Mouse (Mus musculus): ENCODE results near the gene Gm42669.

Gm42669 gene

GRCm38 (mm10) chr5:107507321-107507720 lies at the start of gene Gm42669:
TSS of gene Gm42669 (plus strand) at chr5:107507621.
- DNase-seq (ENCODE audit: low spot score in 2 of 2): no peak

GRCm38 (mm10) chr5:107462147-107463076 lies 45.0 kb upstream of the Gm42669 start:
- DNase-seq (ENCODE audit: low spot score in 2 of 2): no peak

GRCm38 (mm10) chr5:107466501-107466900 lies 40.9 kb upstream of the Gm42669 start:
- DNase-seq (ENCODE audit: low spot score in 2 of 2): no peak

- no peak for DNase-seq (ENCODE audit: low spot score in 2 of 2)
Measured at GRCm38 (mm10) chr5:107467098-107467497, 40.3 kb upstream of the Gm42669 start.

DNA sequence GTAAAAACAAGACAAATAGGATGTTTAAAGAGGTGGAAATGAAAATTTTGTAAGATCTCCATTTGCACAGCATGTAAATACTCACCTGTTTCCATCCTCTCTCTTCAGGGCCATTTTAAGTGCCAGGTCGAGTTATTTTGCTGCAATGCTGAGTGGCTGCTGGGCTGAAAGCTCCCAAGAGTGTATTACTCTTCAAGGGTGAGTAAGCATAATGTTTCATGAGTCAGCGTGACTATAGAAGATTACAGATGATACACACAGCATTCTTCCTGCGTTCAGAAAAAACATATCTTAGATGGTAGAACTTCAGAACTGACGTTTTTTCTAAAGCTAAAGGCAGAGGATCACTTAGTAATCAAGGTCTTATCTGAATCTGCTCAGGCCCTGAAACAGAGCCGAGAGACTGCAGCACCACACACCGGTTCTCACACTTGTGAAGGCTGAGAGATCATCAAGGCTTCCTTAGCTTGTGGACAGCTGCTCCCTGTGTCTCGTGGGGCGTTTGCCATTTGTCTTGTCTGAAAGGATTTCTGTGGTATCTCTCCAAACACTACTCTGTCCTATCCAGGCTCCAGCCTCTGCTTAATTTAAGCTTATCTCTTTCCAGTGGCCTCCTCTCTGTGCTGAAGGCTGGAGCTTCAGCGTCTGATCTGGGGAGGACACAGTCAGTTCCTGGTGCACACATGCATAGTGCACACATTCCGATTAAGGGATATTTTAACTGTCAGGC lies 36.7 kb upstream of the Gm42669 start:
- DNase-seq (ENCODE audit: low spot score in 2 of 2): no peak

- no peak for DNase-seq (ENCODE audit: low spot score in 2 of 2)
Measured at GRCm38 (mm10) chr5:107480194-107480593, 27.2 kb upstream of the Gm42669 start.

DNA sequence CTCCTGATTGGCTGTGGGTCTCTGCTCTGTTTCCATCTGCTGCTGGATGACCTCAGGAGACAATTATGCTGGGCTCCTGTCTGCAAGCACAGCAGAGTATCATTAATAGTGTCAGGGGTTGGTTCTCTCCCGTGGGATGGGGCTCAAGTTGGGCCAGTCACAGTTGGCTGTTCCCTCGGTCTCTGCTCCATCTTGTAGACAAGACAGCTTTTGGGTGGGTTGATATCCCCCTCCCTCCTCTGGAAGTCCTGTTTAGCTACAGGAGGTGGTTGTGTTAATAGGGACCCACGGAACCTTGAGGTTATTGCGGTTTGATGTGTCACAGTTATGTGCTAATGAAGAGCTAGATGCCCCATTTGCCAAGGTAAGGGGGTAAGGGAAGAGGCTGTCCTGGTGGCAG lies 18.4 kb upstream of the Gm42669 start:
- DNase-seq (ENCODE audit: low spot score in 2 of 2): no peak

DNA sequence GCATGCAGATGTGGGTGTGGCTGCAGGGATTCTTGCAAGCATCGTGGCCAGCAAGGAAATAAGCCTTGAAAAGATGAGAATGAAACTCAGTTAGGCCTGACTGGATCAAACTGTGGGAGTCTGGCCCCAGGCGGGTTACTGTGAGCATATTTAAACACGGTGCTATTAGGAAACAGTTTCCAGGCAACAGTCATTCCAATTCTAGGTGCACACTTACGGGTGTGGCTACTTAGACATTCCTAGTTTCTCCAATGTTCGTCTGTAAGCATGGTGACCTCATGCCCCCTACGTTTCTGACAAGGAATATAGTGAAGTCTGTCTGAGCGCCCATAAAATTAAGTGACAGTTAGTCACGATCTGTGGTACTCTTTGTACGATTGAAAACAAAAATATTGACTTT lies 16.4 kb upstream of the Gm42669 start:
- DNase-seq (ENCODE audit: low spot score in 2 of 2): no peak

DNA sequence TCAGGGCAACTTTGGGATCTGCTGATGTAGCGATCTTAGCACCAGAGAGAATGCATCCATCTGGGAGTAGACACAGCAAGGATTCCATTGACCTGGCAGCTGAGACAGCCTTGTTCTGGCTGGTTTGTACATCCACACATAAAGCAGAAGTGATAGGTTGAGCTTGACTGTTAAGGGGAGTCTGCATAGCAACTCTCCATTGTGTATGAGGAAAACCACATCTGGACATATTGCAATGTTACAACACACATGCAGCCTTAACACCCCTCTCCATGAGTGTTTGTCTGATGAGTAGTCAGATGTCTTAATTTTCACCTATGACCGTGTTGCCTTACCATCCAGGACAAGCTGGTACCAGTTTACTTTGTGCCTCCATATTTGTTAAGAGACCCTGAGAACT lies 14.9 kb upstream of the Gm42669 start:
- no peak for DNase-seq (ENCODE audit: low spot score in 2 of 2)

- DNase-seq (ENCODE audit: low spot score in 2 of 2): no peak
Measured at GRCm38 (mm10) chr5:107494759-107495158, 12.7 kb upstream of the Gm42669 start.

GRCm38 (mm10) chr5:107496047-107496446 lies 11.4 kb upstream of the Gm42669 start:
- no peak for DNase-seq (ENCODE audit: low spot score in 2 of 2)

- no peak for DNase-seq (ENCODE audit: low spot score in 2 of 2)
Measured at GRCm38 (mm10) chr5:107497519-107498501, 9.6 kb upstream of the Gm42669 start.

DNA sequence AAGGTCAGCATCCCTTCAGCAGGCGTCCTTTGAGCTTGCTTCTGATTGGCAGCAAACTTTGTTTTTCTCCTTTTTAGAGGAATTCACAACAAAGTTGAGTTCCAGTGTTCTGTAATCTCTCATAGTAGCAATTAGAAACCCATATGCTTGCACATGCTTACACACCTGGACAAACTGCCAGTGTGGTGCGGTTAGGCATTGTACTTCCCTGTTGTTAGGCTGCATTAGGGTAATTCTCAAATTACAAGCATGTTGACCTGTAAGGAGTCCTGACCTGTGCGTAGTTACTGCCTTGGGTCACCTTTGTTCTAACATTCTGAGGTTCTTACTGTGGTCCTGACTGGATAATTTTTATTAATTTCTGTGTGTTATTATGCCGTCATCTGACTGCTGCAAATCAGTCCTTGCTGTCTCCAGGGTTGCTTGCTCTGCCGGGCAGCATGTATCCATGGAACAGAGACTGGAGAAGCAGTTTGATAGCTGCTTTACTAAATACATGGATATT lies 8.6 kb upstream of the Gm42669 start:
- no peak for DNase-seq (ENCODE audit: low spot score in 2 of 2)

DNA sequence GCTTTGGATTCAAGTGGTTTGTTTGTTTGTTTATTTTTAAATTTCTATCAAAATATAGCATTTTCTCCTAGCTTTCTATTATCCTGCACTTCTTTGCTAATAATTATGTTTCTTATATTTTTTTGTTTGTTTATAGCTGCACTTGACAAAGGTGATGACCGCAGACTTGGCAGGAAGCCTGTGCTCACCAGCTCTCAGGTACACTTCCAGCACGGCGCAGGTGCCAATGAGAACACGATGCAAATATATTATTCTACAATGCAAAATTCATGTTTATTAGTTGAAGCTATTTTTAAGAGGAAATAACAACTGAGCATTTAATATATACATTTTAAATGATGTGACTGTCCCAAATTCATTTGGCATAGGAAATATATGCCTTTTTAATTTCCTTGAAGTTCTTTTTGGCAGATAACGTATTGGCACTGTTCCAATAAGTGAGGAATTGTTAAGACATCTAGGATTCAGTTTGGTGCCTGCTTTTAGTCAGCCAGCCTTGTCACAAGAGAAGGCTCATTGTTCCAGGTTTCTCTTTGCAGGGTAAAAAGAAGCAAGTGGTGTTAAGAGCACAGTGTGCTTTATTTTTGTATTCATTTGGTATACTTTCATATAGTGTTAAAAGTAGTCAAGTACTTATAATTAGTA lies 7.4 kb upstream of the Gm42669 start:
- DNase-seq (ENCODE audit: low spot score in 2 of 2): no peak

GRCm38 (mm10) chr5:107500741-107501140 lies 6.7 kb upstream of the Gm42669 start:
- DNase-seq (ENCODE audit: low spot score in 2 of 2): no peak

- DNase-seq (ENCODE audit: low spot score in 2 of 2): no peak
Measured at GRCm38 (mm10) chr5:107510503-107510902, 3.1 kb downstream of the Gm42669 start.

DNA sequence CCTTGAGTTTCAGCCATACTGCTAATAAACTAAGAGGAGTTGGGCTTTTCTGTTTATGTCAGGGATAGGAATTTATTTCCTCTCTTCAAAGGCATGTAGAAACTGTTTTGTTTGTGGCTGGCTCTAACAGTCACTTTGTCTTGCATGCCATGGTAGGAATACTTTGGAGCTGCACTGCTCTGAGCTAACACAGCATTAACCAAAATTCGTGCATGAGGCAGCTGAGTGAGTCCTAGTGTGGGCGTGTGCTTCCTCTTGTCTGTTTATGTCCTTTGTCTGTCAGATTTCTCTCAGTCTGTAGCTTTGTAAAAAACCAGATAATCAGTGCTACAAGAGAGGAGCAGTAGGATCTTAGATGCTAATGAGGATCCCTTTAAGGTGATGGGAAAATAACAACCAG lies 3.9 kb downstream of the Gm42669 start:
- DNase-seq (ENCODE audit: low spot score in 2 of 2): no peak

- peak; percentile 65 to 85 for DNase-seq (ENCODE audit: low spot score in 2 of 2)
Measured at GRCm38 (mm10) chr5:107513583-107513982, 6.2 kb downstream of the Gm42669 start.

DNA sequence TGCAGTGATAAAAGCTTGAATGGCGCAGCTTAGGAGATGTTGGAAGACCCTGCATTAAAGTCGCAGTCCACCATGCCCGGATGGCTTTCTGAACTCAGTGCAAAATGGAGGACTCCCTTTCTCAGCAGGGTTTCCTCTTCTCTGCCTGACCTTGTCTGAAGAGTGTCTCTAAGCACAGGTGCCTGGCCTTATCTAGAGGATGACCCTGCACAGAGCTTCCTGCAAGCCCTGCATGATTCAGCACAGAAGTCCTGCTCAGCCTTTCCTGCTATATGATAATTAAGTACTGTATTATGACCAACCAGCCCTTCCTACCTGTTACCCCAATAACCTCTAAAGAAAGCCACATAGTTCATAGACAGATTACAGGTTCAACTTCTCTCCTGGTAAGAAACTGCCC lies 8.0 kb downstream of the Gm42669 start:
- DNase-seq (ENCODE audit: low spot score in 2 of 2): no peak

DNA sequence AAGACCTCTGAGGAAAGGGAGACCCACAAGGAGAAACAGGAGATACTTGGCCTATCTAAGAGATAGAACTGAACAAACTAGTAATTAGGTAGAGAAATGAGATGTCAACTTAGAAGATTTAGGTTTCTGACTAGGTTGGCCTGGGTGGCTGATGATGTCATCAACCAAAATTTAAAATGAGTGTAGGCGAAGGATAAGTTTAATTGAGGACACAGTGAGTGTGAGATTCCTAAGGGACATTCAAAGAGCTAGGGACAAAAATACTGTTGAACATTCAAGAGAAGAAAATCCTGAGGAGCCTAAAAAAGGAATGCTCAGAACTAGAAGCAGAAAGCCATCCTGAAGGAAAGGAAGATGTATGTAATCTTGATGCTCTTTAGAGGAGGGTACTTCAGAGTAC lies 8.7 kb downstream of the Gm42669 start:
- DNase-seq (ENCODE audit: low spot score in 2 of 2): no peak

GRCm38 (mm10) chr5:107518602-107519001 lies 11.2 kb downstream of the Gm42669 start:
- DNase-seq (ENCODE audit: low spot score in 2 of 2): no peak

Data from spleen, postnatal 4 days (tissue).